Mouse (Mus musculus) adrenal gland, adult 18-20 months (tissue): ENCODE data around the gene Sh2d3c. TPM values are rescaled to one million over a fixed set of nuclear protein-coding genes. Genes with fewer than 3 reads are reported as not detected.

Experiments used
- DNase-seq, 2 experiments: peaks; one replicate each; pipeline ENCODE4 v3.0.0; 2021 to 2022; ENCODE audit warnings: low spot score in 2 of 2
- total RNA-seq, 2 experiments: library from RNA; stranded (reverse); gene quantifications; 1 replicate in 1 of 2; 2 replicates in 1 of 2; pipeline ENCODE4 v1.2.3; 2021

The Sh2d3c gene
- total RNA-seq, 2 experiments from 2014 or later = 11.6 to 14.9 TPM

- DNase-seq = peak; percentile 94 to 95
Observed at GRCm38 (mm10) chr2:32693823-32694411, 26.9 kb upstream of the Sh2d3c start.

GRCm38 (mm10) chr2:32694691-32695090 is 26.2 kb upstream of the Sh2d3c start:
- no peak for DNase-seq

- no peak for DNase-seq
Observed at GRCm38 (mm10) chr2:32699680-32700079, 21.2 kb upstream of the Sh2d3c start.

GRCm38 (mm10) chr2:32700966-32701743 is 19.7 kb upstream of the Sh2d3c start:
- no peak for DNase-seq

GRCm38 (mm10) chr2:32703046-32703445 is 17.8 kb upstream of the Sh2d3c start:
- no peak for DNase-seq

- no peak for DNase-seq
Observed at GRCm38 (mm10) chr2:32704021-32704421, 16.8 kb upstream of the Sh2d3c start, which contains the start of gene Fpgs. Fpgs (minus strand) TSS chr2:32704145.

GRCm38 (mm10) chr2:32705018-32705417 is 15.8 kb upstream of the Sh2d3c start:
- no peak for DNase-seq

GRCm38 (mm10) chr2:32706971-32707370 is 13.9 kb upstream of the Sh2d3c start:
- DNase-seq = no peak

GRCm38 (mm10) chr2:32708643-32709042 is 12.2 kb upstream of the Sh2d3c start:
- DNase-seq = peak; percentile 48 to 66

GRCm38 (mm10) chr2:32709521-32710137 is 11.2 kb upstream of the Sh2d3c start:
- DNase-seq = no peak

GRCm38 (mm10) chr2:32710425-32710824 is 10.4 kb upstream of the Sh2d3c start:
- no peak for DNase-seq

- DNase-seq = no peak
Observed at GRCm38 (mm10) chr2:32711301-32712056, 9.4 kb upstream of the Sh2d3c start.

- peak; percentile 62 to 65 for DNase-seq
Observed at GRCm38 (mm10) chr2:32712108-32712551, 8.7 kb upstream of the Sh2d3c start.

- peak; percentile 95 to 97 for DNase-seq
Observed at GRCm38 (mm10) chr2:32712586-32712933, 8.3 kb upstream of the Sh2d3c start.

GRCm38 (mm10) chr2:32712934-32713817 is 7.7 kb upstream of the Sh2d3c start, which contains the start of gene Cdk9:
Cdk9 (minus strand) TSS chr2:32713076.
- peak; percentile 94 to 96 for DNase-seq

GRCm38 (mm10) chr2:32714117-32714986 is 6.5 kb upstream of the Sh2d3c start:
- DNase-seq = no peak

- no peak for DNase-seq
Observed at GRCm38 (mm10) chr2:32714987-32715425, 5.8 kb upstream of the Sh2d3c start.

- DNase-seq = no peak
Observed at GRCm38 (mm10) chr2:32718761-32719160, 2.1 kb upstream of the Sh2d3c start.

- no peak for DNase-seq
Observed at GRCm38 (mm10) chr2:32720053-32720452, 802 bp upstream of the Sh2d3c start.
